Mouse (Mus musculus) retina, postnatal 7 days (tissue): ENCODE measurements around the gene Cct5.
A peak's percentile ranks its signal among the peaks of the same experiment; 100 is the strongest.

Experiments used
- DNase-seq: peaks from one replicate; pipeline ENCODE4 v3.0.0-alpha.2; 2012; ENCODE audit warnings: low read depth, low spot score

Gene Cct5

GRCm38 (mm10) chr15:31601646-31602374 is at the start of gene Cct5, which contains the start of gene Fam173b:
Gene Cct5, minus strand, starts transcription at chr15:31601804.
Gene Fam173b, plus strand, starts transcription at chr15:31601852.
- peak; percentile 96 for DNase-seq

- DNase-seq = no peak
Observed at GRCm38 (mm10) chr15:31650821-31651220, 49.2 kb upstream of the Cct5 start.

GRCm38 (mm10) chr15:31649691-31650090 is 48.1 kb upstream of the Cct5 start:
- DNase-seq = no peak

GRCm38 (mm10) chr15:31647851-31648569 is 46.4 kb upstream of the Cct5 start:
- no peak for DNase-seq

GRCm38 (mm10) chr15:31647225-31647624 is 45.6 kb upstream of the Cct5 start:
- DNase-seq = no peak

GRCm38 (mm10) chr15:31636091-31636595 is 34.5 kb upstream of the Cct5 start:
- DNase-seq = no peak

GRCm38 (mm10) chr15:31634582-31634981 is 33.0 kb upstream of the Cct5 start:
- no peak for DNase-seq

GRCm38 (mm10) chr15:31632478-31632877 is 30.9 kb upstream of the Cct5 start:
- DNase-seq = no peak

GRCm38 (mm10) chr15:31631396-31631858 is 29.8 kb upstream of the Cct5 start:
- no peak for DNase-seq

- no peak for DNase-seq
Observed at GRCm38 (mm10) chr15:31629556-31629955, 28.0 kb upstream of the Cct5 start.

- DNase-seq = no peak
Observed at GRCm38 (mm10) chr15:31628180-31628579, 26.6 kb upstream of the Cct5 start.

GRCm38 (mm10) chr15:31627277-31628154 is 25.9 kb upstream of the Cct5 start:
- DNase-seq = no peak

GRCm38 (mm10) chr15:31619521-31619920 is 17.9 kb upstream of the Cct5 start:
- DNase-seq = no peak

- DNase-seq = no peak
Observed at GRCm38 (mm10) chr15:31617261-31617660, 15.7 kb upstream of the Cct5 start.

GRCm38 (mm10) chr15:31614666-31615065 is 13.1 kb upstream of the Cct5 start:
- no peak for DNase-seq

- no peak for DNase-seq
Observed at GRCm38 (mm10) chr15:31613826-31614453, 12.3 kb upstream of the Cct5 start.

GRCm38 (mm10) chr15:31611976-31612375 is 10.4 kb upstream of the Cct5 start:
- DNase-seq = no peak

GRCm38 (mm10) chr15:31611027-31611426 is 9.4 kb upstream of the Cct5 start:
- DNase-seq = no peak

- DNase-seq = no peak
Observed at GRCm38 (mm10) chr15:31606821-31607220, 5.2 kb upstream of the Cct5 start.

- DNase-seq = no peak
Observed at GRCm38 (mm10) chr15:31603113-31603512, 1.5 kb upstream of the Cct5 start.

- DNase-seq = peak; percentile 42
Observed at GRCm38 (mm10) chr15:31602426-31602825, 822 bp upstream of the Cct5 start.
